Mouse (Mus musculus): ENCODE measurements around the gene Med16.
A peak's percentile ranks its signal among the peaks of the same experiment; 100 is the strongest.

Gene Med16

DNA sequence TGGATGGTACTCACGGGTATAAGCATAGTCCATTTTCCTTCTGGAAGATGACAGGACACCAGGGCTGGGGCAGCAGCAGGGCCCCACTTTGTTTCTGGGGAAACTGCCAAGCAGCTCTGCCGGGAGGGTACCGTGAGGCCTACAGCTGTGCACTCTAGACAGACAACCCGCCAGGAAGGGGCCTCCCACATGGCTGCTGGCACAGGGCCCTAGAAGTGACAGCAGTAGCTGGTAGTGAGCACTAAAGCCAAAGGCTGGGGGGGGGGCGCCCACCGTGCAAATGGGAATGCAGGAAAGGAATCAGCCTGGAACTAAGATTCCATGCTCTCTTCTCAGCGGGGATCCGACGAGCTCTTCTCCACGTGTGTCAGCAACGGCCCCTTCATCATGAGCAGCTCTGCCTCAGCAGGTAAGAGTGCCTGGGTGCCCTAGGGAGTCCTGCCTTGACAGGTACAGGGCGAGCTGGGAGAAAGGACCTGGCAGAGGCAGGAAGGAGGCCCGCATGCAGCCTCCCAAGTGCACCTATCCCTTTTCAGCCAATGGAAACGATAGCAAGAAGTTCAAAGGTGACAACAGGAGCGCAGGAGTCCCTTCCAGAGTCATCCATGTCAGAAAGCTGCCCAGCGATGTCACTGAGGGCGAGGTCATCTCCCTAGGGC lies 50.2 kb downstream of the Med16 start:
- DNase-seq: peak; percentile 98

DNA sequence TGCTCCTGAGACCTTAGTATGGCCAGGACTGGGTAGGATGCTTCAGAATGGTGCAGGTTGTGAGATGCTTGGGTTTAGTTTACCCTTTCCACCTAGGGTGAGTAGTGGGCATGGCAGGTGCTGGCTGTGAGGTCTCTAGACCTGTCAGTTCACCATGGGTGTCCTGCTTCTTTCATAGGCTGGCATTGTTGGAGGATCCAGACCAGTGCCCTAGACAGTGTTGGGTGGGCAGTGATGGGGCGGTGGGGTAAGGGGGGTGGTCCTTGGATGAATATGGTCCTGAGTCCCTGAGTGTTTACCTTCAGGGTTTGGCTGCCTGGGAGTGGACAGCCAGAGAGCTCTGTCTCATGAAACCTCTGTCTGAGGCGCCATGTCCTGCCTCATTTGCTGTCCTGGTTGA lies 50.8 kb downstream of the Med16 start:
- peak; percentile 94 for DNase-seq

DNA sequence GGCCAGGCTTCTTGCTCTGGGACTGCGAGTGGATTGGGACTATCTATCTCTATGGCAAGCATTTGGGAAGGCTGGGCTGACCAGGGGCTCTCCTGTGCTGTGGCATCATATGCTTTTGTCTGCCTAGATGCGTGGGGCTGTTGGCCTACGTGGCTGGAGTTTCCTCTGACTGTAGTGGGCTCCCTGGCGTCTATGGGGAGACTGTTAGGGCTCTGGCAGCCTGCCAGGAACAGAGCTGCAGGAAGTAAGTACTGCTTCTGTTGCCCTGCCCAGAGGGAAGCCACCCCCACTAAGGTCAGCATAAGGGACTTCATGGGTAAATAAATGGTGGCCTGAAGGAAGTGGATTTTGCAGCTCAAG lies 51.3 kb downstream of the Med16 start:
- peak; percentile 99 for DNase-seq

DNA sequence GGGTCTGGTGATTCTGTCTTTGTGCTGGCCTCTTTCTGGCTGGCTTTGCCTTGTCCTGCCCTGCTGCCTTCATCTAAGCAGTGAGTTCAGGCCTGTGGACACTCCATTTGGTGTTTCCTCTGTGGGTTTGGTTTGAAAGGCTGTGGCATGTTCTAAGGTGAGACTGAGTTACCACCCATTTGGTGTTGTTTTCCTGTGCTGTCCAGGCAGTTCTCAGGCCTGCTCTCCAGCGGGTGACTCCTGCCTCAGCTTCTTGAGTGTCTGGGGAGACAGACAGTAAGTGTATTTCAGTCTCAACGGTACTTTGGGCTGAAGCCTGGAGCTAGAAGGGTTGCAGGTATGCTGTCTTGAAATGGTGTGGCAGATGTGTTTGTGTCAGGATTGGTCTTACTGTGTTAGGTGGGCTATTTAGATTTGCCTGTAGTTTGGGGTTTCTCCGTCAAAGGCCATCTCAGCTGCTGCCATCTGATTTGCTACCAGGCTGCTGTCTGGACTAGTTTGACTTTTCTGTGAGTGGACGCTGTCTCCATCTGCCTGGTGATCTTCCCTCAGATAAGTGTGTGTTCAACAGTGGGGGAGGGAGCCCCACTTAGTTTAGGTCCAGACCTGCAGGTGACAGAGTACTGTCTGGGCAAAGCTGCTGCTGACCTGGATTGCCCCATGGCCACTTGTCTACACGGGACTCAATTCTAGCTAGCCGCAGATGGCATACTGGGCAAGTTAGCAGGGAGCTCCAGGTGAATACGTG lies 51.8 kb downstream of the Med16 start:
- no peak for DNase-seq

DNA sequence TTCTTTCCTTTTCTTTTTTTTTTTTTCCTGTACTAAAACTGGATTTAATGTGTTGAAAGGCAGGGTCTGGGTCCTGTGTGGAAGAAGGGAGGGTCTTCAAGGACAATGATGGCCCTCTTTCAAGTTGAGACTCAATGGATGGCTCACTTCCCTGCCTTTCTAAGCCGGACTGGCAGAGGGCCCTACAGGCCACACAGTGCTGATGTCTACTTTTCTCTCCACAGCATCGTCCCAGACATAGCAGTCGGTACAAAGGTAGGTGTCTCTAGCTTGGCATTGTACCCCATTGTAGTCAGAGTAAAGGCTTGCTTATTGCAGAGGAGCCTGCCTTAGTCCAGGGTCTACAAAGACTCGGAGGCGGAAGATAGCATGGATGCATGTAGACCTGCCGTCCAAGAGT lies 52.4 kb downstream of the Med16 start:
- DNase-seq: no peak

DNA sequence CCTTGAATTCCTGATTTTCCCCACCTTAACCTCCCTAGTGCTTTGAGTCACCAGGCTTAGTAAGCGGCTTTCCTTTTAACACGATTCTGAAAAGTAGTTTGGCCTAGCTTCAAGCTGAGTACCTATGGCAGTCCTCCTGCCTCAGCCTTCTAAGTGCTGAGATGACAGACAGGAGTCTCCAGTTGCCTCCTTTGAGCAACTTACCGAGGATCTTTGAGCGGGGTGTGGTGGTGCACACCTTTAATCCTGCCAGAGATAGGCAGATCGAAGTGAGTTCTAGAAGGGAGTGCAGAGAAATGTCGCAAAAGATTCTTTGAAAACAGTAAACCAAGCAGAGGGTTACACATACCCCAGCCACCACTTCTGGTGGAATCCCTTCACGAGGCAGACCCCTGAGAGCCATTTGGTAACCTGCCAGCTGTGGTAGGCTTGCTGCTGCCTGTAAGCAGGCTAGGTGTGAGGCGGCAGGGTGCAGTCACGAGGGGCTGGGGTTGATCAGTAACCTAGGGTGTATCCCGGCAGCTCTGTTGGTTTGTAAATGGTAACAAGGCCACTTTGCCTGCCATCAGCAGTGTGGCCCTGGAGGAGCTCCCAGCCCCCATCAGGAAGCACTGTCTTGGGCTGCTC lies 53.1 kb downstream of the Med16 start:
- peak; percentile 97 for DNase-seq

DNA sequence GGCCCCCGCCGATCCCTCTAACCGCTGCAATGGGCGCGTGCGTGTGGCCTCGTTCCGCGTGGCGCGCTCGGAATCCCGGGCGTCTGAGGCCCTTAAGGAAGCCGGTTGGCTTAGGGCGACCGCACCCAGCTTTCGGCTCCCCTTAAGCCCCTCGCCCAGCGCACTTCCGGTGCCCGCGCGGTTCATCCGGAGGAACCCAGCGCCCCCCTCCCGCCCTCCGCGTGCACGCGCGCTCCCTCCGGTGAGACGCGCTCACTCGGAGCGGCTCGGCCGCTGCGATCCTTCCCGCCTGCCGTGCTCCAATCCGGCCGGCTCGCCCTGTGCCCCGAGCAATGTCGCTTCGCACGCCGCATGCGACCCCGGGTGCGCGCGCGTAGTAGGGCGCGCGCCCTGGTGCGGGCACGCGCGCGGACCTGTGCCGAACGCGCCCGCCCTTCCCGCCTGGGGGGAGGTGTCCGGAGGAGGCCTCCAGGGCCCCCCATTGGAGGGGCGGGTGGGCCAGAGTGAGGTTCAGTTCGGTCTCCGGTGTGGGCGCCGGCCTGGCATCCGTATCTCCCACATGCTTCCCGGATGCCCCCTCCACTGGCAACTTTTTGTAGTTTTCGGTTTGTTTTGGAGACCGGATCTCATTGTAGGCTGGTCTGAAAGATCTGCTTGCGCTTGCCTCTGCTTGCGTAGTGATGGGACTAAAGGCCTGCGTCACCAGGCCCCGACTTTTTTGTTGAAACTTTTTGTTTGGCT lies 53.8 kb downstream of the Med16 start:
- peak; percentile 99 for DNase-seq

DNA sequence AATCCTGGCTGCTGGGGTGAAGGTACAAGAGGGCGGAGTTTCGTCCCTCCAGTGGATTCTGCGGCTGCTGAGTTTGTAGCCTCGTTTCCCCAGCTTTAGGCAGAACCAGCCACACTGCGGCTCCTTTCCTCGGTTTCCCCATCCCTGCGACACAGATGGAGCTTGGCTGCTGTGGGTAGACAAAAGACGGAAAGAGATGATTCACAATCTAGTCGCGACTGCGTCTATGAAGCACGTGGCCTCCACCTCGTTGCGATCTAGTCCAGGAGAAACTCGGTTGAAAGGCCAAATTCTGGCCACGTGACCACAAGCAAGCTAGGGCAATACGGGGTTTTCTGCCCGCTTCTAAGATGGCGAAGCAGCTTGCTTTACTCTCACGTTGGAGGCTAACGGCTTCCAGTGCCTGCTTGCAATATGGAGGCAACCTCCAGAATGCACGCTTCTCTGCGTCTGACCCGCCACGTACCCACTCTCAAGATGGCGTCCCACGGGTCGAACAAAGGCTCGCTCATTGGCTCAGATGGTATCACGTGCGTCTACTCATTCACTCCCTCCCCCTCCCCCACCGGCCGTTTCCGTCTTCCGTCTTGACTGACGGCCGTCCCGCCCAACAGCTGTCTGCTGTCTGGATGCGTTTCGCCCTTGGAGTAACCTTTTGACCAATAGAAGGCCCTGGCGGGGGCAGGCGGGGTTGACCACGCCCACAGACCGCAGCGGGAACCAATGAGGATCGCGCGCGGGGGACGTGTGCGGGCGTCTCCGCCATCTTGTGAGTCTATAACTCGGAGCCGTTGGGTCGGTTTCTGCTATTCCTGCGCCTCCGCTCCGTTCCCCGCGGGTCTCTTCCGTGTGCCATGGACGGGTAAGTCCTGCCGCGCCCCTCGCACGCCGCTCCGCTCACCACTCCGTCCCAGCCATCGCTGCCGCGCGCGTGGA lies 54.6 kb downstream of the Med16 start, which contains the start of gene Ptbp1:
Gene Ptbp1 (plus strand): TSS at position 568 of the 936 bp plus-strand sequence.
- peak; percentile 100 for DNase-seq

DNA sequence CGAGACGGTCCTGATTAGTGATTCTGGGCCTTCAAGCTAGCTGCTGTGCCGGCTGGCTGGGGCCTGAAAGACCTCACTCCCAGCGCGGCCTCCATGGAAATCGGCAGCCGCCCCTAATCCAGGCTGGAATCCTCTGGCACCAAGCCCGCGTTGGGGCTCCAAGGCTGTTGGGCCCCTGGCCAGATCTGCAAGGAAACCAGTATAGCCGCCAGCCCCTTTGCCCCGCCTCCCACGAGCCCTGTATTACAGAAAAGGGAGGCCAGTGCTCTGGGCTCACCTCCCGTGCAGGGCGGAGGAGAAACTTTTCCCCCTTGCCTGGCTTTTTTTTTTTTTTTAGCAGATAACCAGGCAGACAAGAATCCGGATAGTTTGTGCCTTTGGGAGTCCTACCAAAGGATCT lies 55.3 kb downstream of the Med16 start:
- DNase-seq: peak; percentile 99

DNA sequence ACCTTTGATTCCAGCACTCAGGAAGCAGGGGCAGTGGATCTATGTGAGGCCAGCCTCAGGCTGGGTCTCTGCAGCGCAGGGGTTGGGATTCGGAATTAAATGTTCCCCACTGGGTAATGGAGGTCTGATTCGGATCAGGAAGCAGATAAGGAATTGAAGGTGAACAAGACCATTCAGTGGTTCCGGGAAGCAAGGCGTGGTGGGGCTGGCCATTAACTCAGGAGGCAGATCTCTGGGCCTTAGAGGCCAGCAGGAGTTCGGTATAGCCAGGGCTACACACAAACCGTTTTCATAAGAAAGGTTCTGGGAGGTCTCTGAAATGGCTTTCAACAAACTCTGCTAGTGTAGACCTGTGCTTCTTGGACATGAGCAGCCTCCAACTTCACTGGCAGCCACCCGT lies 55.9 kb downstream of the Med16 start:
- DNase-seq: peak; percentile 95

DNA sequence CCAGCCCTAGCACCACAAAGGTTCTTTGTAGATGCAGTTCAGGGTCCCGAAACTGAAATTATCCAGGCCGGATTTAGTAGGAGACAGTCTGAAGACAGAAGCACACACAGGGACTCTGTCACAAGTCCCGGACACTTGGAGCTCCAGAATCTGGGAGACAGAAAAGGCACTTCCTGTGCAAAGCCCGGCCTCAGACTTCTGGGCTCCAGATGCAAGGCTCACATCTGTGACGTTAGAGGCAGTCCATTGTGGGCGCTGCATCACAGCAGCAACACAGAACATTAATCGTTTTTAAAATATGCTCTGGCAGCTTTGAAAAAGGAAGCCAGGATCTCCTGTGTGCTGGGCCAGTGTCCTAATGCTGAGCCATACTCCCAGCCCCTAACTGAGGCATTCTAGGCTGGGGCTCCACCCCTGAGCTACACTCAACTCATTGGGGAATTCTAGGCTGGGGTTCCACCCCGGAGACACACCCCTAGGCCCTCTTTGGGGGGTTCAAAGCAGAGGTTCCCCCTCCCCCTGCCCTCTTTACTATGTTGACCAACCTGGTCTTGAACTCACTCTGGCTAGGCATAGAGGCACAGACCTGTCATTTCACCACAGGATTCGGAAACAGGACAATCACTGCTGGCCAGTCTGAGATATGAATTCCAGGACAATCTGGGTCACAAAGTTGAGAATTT lies 56.5 kb downstream of the Med16 start:
- DNase-seq: peak; percentile 98

DNA sequence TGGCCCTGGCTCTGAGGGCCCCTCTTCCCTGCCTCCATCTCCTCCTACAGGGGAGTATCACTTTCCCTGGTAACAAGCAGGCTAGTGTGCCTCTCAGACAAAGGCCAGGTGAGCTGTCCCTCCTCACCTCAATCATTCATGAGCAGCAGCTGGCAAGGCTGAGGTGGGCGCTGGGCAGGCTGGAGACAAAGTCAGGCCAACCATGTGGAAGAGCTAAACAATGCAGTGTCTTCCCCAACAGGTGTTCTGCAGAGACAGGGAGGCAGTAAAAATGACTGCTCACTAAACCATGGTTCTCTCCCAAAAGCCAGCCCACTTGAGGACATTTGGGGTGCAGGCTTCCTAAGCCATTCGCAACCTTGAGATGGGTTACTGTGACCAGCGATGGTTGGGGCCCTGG lies 57.1 kb downstream of the Med16 start:
- DNase-seq: no peak

DNA sequence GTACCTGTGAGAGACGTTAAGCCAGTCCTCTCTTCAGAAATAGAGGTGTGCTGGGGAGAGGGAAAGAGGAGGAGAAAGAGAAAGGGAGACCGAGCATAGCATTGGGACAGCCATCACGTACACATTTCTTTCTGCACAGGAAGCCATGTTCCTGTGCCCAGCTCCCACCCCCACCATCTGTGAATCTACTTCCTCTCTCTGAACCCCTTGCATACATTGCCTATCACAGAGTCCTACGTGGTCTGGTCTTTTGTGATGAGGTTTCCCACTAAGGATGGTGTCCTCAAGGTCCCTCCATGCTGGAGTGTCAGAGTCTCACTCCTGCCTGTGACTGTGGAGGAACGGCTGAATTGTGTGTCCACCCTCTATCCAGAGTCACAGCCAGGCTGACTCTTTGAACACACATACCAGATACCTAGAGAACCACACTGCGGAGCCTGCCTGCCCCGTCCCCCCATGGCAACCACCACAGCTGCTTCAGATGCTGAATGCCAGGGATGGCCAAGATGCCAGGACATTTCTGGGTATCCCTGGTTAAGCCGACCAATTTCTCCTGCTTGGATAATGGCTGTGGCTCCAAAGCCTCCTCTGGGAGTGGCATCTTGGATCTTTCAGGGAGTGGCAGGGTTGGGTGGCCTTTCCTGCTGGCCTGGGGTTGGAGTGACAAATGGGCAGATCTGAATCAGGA lies 58.6 kb downstream of the Med16 start:
- no peak for DNase-seq

DNA sequence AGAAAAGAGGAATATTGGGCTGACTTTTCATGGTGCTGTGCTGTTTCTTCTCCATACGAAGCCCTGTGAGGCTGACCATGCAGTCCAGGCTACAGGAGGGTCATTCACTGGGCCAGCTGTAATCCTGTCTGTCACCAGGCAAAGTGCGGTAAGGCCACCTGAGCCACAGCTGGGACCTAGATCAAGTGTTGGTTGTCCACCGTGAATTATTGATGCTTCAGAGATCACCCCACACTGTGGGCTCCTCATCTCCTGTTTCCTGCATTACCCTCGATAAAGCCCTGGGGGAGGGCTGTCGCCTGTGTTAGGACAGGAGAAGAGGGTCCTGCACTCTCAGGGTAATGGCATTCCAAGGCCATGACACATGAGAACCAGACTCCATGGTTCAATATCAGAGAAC lies 62.2 kb downstream of the Med16 start:
- no peak for DNase-seq
